Mouse (Mus musculus): ENCODE measurements at regions not wholly inside any gene's neighbourhood (a gene's known extent, or its start where the extent isn't known, plus 50 kb on each side); places are given as distances from the start of the nearest gene placed in this dataset.

GRCm38 (mm10) chr9:101510807-101511206 lies 259.2 kb upstream of the Ppp2r3a start:
- Histone ChIP-seq H3K4me2 (no peak overlapping the region), H3K27ac (no peak overlapping the region), H3K4me3 (no peak overlapping the region), H3K27me3 (replicated peaks) (no peaks in the 10 kb centered on the region), H3K36me3 (no peaks in the 10 kb centered on the region), H3K9ac (no peak overlapping the region), H3K4me1 (no peaks in the 10 kb centered on the region), H3K9me3 (replicated peaks) (no peaks in the 10 kb centered on the region)
- no peak for ATAC-seq
- WGBS (ENCODE audit: insufficient replicate concordance): 66% methylated on average over 3 of the region's 3 CpGs

- Histone ChIP-seq H3K9me3 (replicated peaks) (no peaks in the 10 kb centered on the region), H3K4me2 (no peak overlapping the region), H3K36me3 (no peaks in the 10 kb centered on the region), H3K9ac (no peak overlapping the region), H3K4me3 (no peak overlapping the region), H3K4me1 (no peaks in the 10 kb centered on the region), H3K27ac (no peak overlapping the region), H3K27me3 (replicated peaks) (no peaks in the 10 kb centered on the region)
- 70% methylated on average over 9 of the region's 9 CpGs for WGBS (ENCODE audit: insufficient replicate concordance)
- no peak for ATAC-seq
These were observed 257.6 kb upstream of the Ppp2r3a start for GRCm38 (mm10) chr9:101509196-101509595.

- Histone ChIP-seq H3K9ac (no peak overlapping the region), H3K4me2 (no peak overlapping the region), H3K36me3 (no peaks in the 10 kb centered on the region), H3K9me3 (replicated peaks) (no peaks in the 10 kb centered on the region), H3K27ac (no peak overlapping the region), H3K4me1 (no peaks in the 10 kb centered on the region), H3K27me3 (replicated peaks) (no peaks in the 10 kb centered on the region), H3K4me3 (no peak overlapping the region)
- ATAC-seq: no peak
- 67% methylated on average over 6 of the region's 6 CpGs for whole genome bisulfite sequencing (ENCODE audit: insufficient replicate concordance)
These were observed 255.6 kb upstream of the Ppp2r3a start for GRCm38 (mm10) chr9:101507023-101507690.

- Histone ChIP-seq H3K4me1 (no peaks in the 10 kb centered on the region), H3K27ac (no peak overlapping the region), H3K36me3 (no peaks in the 10 kb centered on the region), H3K9ac (no peak overlapping the region), H3K4me3 (no peak overlapping the region), H3K27me3 (replicated peaks) (no peaks in the 10 kb centered on the region), H3K4me2 (no peak overlapping the region), H3K9me3 (replicated peaks) (no peaks in the 10 kb centered on the region)
- ATAC-seq: peak; percentile 46; the same call in 1 of the 2 replicates
- WGBS (ENCODE audit: insufficient replicate concordance): 51% methylated on average over 16 of the region's 16 CpGs
These were observed 250.3 kb upstream of the Ppp2r3a start for GRCm38 (mm10) chr9:101501706-101502465.

GRCm38 (mm10) chr9:101501036-101501435 lies 249.4 kb upstream of the Ppp2r3a start:
- Histone ChIP-seq H3K27me3 (replicated peaks) (no peaks in the 10 kb centered on the region), H3K4me3 (no peak overlapping the region), H3K36me3 (no peaks in the 10 kb centered on the region), H3K4me2 (no peak overlapping the region), H3K27ac (no peak overlapping the region), H3K9me3 (replicated peaks) (no peaks in the 10 kb centered on the region), H3K9ac (no peak overlapping the region), H3K4me1 (no peaks in the 10 kb centered on the region)
- ATAC-seq: no peak
- 48% methylated on average over 3 of the region's 3 CpGs for WGBS (ENCODE audit: insufficient replicate concordance)

- Histone ChIP-seq H3K4me1 (no peaks in the 10 kb centered on the region), H3K9ac (no peak overlapping the region), H3K4me2 (no peak overlapping the region), H3K27ac (no peak overlapping the region), H3K27me3 (replicated peaks) (no peaks in the 10 kb centered on the region), H3K4me3 (no peak overlapping the region), H3K36me3 (no peaks in the 10 kb centered on the region), H3K9me3 (replicated peaks) (no peaks in the 10 kb centered on the region)
- no peak for ATAC-seq
- WGBS (ENCODE audit: insufficient replicate concordance): 61% methylated on average over 5 of the region's 5 CpGs
These were observed 247.1 kb upstream of the Ppp2r3a start for GRCm38 (mm10) chr9:101498721-101499120.

- no peak for ATAC-seq
- H3K9ac ChIP-seq: no peak overlapping the region
- no peaks in the 10 kb centered on the region for H3K4me1 ChIP-seq
- H3K27me3 ChIP-seq (replicated peaks): no peaks in the 10 kb centered on the region
- H3K9me3 ChIP-seq (replicated peaks): no peaks in the 10 kb centered on the region
- H3K4me2 ChIP-seq: no peak overlapping the region
- no peak overlapping the region for H3K4me3 ChIP-seq
- 78% methylated on average over 6 of the region's 6 CpGs for WGBS (ENCODE audit: insufficient replicate concordance)
- H3K27ac ChIP-seq: no peak overlapping the region
- no peaks in the 10 kb centered on the region for H3K36me3 ChIP-seq
These were observed 244.2 kb upstream of the Ppp2r3a start for GRCm38 (mm10) chr9:101495768-101496167.

DNA sequence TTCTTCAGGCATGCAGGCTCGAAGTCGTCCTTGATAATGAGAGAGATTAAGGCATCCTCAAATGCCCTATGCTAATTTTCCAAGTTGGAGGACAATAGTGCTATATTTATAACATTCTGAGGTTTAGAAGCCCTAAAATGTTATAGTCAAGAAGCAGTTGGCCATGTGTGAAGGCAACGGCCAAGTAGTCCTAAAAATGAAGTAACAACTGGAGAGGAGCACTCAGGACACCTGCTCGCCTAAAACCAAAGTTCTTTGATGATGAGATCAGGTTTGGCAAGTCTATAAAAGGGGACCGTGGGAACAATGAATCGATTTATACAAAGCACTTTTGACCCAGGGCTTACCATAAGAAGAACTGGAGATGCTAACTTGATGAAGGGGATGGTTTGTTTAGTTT lies 237.4 kb upstream of the Ppp2r3a start:
- no peaks in the 10 kb centered on the region for H3K4me1 ChIP-seq
- ATAC-seq: no peak
- H3K9me3 ChIP-seq (replicated peaks): no peaks in the 10 kb centered on the region
- WGBS (ENCODE audit: insufficient replicate concordance): 73% methylated on average over 6 of the region's 6 CpGs
- H3K9ac ChIP-seq: no peak overlapping the region
- H3K27ac ChIP-seq: no peak overlapping the region
- H3K36me3 ChIP-seq: no peaks in the 10 kb centered on the region
- no peaks in the 10 kb centered on the region for H3K27me3 ChIP-seq (replicated peaks)
- no peak overlapping the region for H3K4me3 ChIP-seq
- no peak overlapping the region for H3K4me2 ChIP-seq

GRCm38 (mm10) chr9:101476223-101476622 lies 224.6 kb upstream of the Ppp2r3a start:
- H3K4me3 ChIP-seq: no peak overlapping the region
- H3K4me1 ChIP-seq: no peaks in the 10 kb centered on the region
- no peaks in the 10 kb centered on the region for H3K36me3 ChIP-seq
- H3K9me3 ChIP-seq (replicated peaks): no peaks in the 10 kb centered on the region
- no peak for ATAC-seq
- H3K27me3 ChIP-seq (replicated peaks): no peaks in the 10 kb centered on the region
- no peak overlapping the region for H3K9ac ChIP-seq
- WGBS (ENCODE audit: insufficient replicate concordance): 32% methylated on average over 3 of the region's 3 CpGs
- no peak overlapping the region for H3K27ac ChIP-seq
- H3K4me2 ChIP-seq: no peak overlapping the region

DNA sequence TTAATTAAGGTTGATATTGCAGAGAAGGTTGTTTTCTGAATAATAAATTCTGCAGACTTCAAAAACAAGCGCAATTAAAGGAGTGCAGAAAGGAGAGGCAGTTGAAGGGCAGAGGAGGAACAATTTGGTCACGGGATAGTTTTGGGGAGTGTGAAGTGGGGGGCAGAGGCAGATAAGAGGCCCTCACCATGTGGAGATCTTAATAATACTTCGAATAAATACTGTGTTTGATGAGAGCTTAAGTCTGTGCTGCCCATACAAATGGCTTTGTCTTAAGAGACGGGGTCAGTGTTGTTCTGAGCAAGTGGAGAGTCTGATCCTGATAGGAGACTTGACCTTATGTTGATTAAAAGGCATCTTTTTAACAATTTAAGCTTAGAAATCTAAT lies 221.5 kb upstream of the Ppp2r3a start:
- Histone ChIP-seq H3K9ac (no peak overlapping the region), H3K4me1 (no peaks in the 10 kb centered on the region), H3K4me3 (no peak overlapping the region), H3K4me2 (no peak overlapping the region), H3K27me3 (replicated peaks) (no peaks in the 10 kb centered on the region), H3K9me3 (replicated peaks) (no peaks in the 10 kb centered on the region), H3K27ac (no peak overlapping the region), H3K36me3 (no peaks in the 10 kb centered on the region)
- WGBS (ENCODE audit: insufficient replicate concordance): 58% methylated on average over 4 of the region's 4 CpGs
- no peak for ATAC-seq

- Histone ChIP-seq H3K36me3 (no peaks in the 10 kb centered on the region), H3K9ac (no peak overlapping the region), H3K4me1 (no peaks in the 10 kb centered on the region), H3K27me3 (replicated peaks) (no peaks in the 10 kb centered on the region), H3K9me3 (replicated peaks) (no peaks in the 10 kb centered on the region), H3K4me3 (no peak overlapping the region), H3K4me2 (no peak overlapping the region), H3K27ac (no peak overlapping the region)
- ATAC-seq: no peak
- WGBS (ENCODE audit: insufficient replicate concordance): 45% methylated on average over 8 of the region's 8 CpGs
These were observed 220.8 kb upstream of the Ppp2r3a start for GRCm38 (mm10) chr9:101472101-101473073.

DNA sequence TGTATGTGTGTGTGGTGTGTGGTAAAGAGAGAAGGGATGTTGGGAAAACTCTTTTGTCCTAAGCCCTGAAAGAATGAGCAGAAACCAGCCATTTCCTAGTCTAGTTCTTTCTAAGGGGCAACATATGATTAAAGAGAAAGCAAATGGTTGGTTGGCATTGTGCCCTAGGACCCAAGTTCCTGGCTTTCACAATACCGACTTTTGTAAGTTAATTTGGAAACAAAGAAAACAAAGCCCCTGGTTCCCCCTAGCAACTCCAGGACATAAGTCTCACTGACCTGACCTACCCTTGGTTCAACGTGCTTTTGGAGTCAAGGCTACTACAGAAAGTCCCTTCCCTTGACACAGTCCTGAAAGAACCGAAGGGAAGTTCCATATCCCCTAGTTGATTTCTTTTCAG lies 220.1 kb upstream of the Ppp2r3a start:
- Histone ChIP-seq H3K4me1 (no peaks in the 10 kb centered on the region), H3K9ac (no peak overlapping the region), H3K27me3 (replicated peaks) (no peaks in the 10 kb centered on the region), H3K36me3 (no peaks in the 10 kb centered on the region), H3K27ac (no peak overlapping the region), H3K4me2 (no peak overlapping the region), H3K4me3 (no peak overlapping the region), H3K9me3 (replicated peaks) (no peaks in the 10 kb centered on the region)
- no peak for ATAC-seq
- WGBS (ENCODE audit: insufficient replicate concordance): 49% methylated on average over 3 of the region's 3 CpGs

Data from liver, embryonic 12.5 days (tissue).